Mouse (Mus musculus) liver, embryonic 14.5 days (tissue): ENCODE data around the gene Magi1.

Experiments
- CTCF ChIP-seq: IDR thresholded peaks from 2 replicates; pipeline ENCODE4 v1.5.1; 2016; ENCODE audit warnings: antibody characterized with exemption, low read depth, control low read depth
- EP300 ChIP-seq: IDR thresholded peaks from 2 replicates; pipeline ENCODE4 v1.6.1; 2016; ENCODE audit warnings: antibody characterized with exemption, low read depth

- TF ChIP-seq CTCF, result no peak
- TF ChIP-seq EP300, result no peak
Measured at GRCm38 (mm10) chr6:94077013-94077412, 206.7 kb downstream of the Magi1 start.
